Mouse (Mus musculus): ENCODE data around the gene Parn.

DNA sequence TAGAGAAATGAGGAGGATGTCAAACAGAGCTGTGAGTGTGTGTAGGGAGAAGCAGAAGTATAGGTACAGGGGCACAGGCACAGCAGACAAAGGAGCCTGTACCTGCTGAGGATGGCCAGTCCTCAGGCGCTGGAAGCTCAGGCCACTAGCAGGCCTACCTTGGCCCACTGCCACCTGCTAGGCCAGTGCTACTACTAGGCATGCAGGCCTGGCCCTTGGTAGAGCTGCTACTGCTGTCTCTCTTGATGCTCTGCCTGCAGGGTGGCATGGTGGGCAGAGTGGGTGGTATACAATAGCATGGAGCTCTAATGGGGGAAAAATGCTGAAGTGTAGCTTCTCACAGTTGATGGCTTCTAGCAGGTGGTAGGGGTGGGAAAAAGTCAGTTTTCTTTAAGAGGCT lies 88.0 kb downstream of the Parn start:
- TF ChIP-seq CTCF (conservative IDR thresholded peaks at IDR 0.05; ENCODE audit: low read length): no peak; the same call in 1 of the 2 replicates
- TF ChIP-seq POU5F1 (IDR thresholded peaks at IDR 0.05; ENCODE audit: borderline replicate concordance, low read length): no peak
